Mouse (Mus musculus): ENCODE measurements around the gene AB124611. TPM values are rescaled to one million over a fixed set of nuclear protein-coding genes. Genes with fewer than 3 reads are reported as not detected.
A peak's percentile ranks its signal among the peaks of the same experiment; 100 is the strongest.
"Not testable (repeated sequence)": the region's sequence is repeated elsewhere in the genome, so short reads cannot be mapped to it uniquely, and the experiment has no call there.

AB124611 gene
- polyA plus RNA-seq, 2 experiments from 2014 or later = 51.6 to 60.4 TPM

GRCm38 (mm10) chr9:21565004-21565586 lies 39.1 kb downstream of the AB124611 start:
- ATAC-seq = no peak

DNA sequence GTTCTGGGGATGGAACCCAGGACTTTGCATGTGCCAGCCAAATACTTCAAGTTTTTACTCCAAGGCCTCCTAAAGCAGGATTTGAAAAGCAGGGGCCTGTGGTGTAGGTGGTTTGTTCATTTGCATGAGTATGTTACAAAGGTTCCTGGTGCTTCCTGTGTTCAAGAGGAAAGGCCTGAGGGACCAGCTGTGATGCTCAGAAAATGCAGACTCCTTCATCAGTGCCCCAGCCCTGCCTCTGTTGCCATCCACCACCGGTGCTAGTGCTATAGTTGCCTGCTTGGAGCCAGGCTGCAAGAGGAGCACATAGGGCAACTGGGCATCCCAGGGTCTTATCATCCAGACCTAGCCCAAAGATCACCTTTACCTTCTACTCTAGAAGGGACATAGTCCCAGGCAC lies 40.6 kb downstream of the AB124611 start:
- ATAC-seq = peak; percentile 56

- ATAC-seq = peak; percentile 64
Measured at GRCm38 (mm10) chr9:21567051-21567450, 41.1 kb downstream of the AB124611 start.

GRCm38 (mm10) chr9:21568657-21569255 lies 42.8 kb downstream of the AB124611 start:
- ATAC-seq = no peak

DNA sequence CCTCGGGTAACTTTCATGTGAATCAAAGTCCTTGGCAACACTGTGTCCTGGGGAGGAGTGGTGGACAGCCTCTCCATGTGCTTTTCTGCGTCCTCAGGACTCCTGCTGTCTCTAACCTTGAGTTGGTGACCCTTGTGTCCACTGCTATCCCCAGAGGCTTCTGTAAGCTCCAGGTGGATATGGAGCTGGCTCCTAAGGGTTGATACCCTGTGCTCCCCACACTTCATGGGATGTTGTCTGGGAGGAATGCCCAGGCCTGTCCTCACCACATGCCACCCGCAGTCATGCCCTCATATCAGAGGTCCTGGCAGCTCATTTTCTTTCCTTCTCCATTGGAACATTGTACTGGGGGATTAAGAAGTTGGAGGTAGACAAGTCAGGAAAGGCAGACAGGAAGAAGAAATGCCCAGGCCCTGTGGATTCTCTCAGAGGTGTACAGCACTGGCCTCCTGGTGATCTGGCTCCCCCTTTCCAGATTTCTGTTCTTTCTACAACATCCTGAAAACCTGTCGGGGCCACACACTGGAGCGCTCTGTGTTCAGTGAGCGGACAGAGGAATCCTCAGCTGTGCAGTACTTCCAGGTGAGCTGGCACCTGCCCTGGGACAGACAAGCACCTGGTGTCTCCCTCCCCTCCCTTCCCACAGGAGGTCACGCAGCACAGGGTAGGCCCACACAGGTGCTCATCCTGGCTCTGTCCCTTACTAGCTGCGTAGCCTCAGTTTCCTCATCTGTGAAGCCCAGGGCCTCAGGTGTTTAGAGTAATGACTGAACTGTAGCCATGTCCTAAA lies 48.2 kb downstream of the AB124611 start:
- ATAC-seq = no peak

GRCm38 (mm10) chr9:21575253-21575652 lies 49.3 kb downstream of the AB124611 start:
- no peak for ATAC-seq

- ATAC-seq = no peak
Measured at GRCm38 (mm10) chr9:21576286-21576685, 50.3 kb downstream of the AB124611 start.

GRCm38 (mm10) chr9:21578226-21578625 lies 52.2 kb downstream of the AB124611 start:
- no peak for ATAC-seq

- ATAC-seq = no peak
Measured at GRCm38 (mm10) chr9:21585401-21585800, 59.4 kb downstream of the AB124611 start.

- ATAC-seq = no peak
Measured at GRCm38 (mm10) chr9:21587678-21588349, 61.8 kb downstream of the AB124611 start.

- ATAC-seq = no peak
Measured at GRCm38 (mm10) chr9:21588350-21588749, 62.4 kb downstream of the AB124611 start.

DNA sequence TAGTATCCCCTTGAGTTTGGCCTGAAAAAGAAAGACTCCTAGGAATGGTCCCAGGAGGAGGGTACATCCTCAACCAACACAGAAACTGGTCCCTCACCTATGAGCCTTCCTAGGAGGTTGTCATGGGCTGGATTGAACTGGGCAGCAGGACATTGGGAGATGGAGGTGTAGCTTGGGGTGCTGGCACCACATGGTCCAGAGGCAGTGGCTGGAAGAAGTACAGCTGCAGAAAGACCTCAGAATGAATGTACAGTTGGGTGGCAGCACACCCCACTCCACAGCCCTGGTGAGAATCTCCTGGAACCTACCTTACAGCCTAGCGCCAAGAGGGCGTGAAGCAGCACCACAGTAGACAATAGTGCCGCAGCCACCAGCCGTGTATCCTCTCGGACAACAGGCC lies 63.6 kb downstream of the AB124611 start:
- no peak for ATAC-seq

GRCm38 (mm10) chr9:21591127-21591830 lies 65.3 kb downstream of the AB124611 start:
- no peak for ATAC-seq

DNA sequence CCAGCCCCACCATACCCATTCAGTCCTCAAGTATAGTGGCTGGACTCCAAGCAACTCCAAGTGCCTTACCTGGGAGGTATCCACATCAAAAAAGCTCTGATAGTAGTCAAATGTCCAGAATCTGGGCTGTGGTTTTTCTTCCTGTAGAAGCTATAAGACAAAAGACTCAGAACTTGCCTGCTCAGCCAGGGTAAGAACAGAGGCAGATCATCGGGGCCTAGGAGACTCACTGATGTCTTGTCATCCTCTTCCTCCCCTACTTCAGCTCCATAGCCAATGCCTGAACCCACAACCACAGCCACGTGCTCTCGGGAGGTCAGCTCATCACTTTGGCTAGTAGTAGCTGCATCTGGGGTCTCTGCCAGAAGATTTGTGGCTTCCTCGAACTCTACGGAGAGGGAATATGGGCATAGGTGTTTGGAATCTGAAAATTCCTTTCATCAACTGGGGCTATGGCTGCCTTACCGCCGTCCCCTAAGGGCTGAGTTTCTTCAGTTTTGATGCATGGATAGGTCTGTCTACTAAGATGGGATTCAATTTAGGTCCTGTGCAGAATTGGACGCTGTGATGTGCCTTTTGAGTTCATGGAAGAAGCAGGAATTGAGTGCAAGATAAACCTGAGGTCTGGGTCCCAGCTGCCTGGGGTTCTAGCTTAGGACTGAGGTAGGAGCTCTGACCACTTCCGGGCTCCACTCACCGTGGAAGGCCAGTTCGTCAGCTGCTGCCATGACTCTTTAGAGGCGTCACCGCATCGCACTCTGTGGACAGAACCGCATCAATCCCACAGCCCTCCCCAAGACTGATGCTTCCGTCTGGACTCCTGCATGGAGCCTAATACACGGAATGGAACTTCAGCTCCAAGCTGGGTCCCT lies 66.1 kb downstream of the AB124611 start:
- peak; percentile 46 for ATAC-seq

- peak; percentile 90 for ATAC-seq
Measured at GRCm38 (mm10) chr9:21592703-21593121, 66.7 kb downstream of the AB124611 start, which contains the start of the genes Timm29 and Yipf2. Timm29 (plus strand) TSS chr9:21592722. Yipf2 (minus strand) TSS chr9:21592828.

GRCm38 (mm10) chr9:21593122-21593721 lies 67.2 kb downstream of the AB124611 start:
- ATAC-seq = peak; percentile 44

GRCm38 (mm10) chr9:21594350-21594749 lies 68.4 kb downstream of the AB124611 start:
- ATAC-seq = not testable (repeated sequence)

- ATAC-seq = no peak
Measured at GRCm38 (mm10) chr9:21594838-21595237, 68.9 kb downstream of the AB124611 start.
